Mouse (Mus musculus) embryonic facial prominence, embryonic 12.5 days (tissue): ENCODE data around the gene Acvr1. TPM values are rescaled to one million over a fixed set of nuclear protein-coding genes. Genes with fewer than 3 reads are reported as not detected.
A peak's percentile ranks its signal among the peaks of the same experiment; 100 is the strongest.

Experiments
- ATAC-seq: fragments of 200-750 bp; cut with Nextera tagmentation; 2 replicates; pipeline ENCODE4 v1.8.0; 2017; ENCODE audit not compliant: insufficient number of reproducible peaks, insufficient read depth, low FRiP score, low TSS enrichment
- H3K27ac ChIP-seq: fragments of 300-500 bp; sonication (generic); 2 replicates; pipeline ENCODE4 v1.5.1; 2016; ENCODE audit warnings: mild to moderate bottlenecking
- H3K27me3 ChIP-seq: fragments of 300-500 bp; sonication (generic); 2 replicates; pipeline ENCODE4 v1.6.1; 2016; ENCODE audit warnings: mild to moderate bottlenecking, moderate library complexity
- H3K36me3 ChIP-seq: fragments of 300-500 bp; sonication (generic); 2 replicates; pipeline ENCODE4 v1.6.1; 2016; ENCODE audit warnings: mild to moderate bottlenecking
- H3K4me1 ChIP-seq: fragments of 300-500 bp; sonication (generic); 2 replicates; pipeline ENCODE4 v1.6.1; 2016
- H3K4me2 ChIP-seq: fragments of 300-500 bp; sonication (generic); replicated peaks from 2 replicates; pipeline ENCODE4 v1.6.1; 2016; ENCODE audit warnings: mild to moderate bottlenecking, moderate library complexity
- H3K4me3 ChIP-seq: fragments of 300-500 bp; sonication (generic); 2 replicates; pipeline ENCODE4 v1.5.1; 2016; ENCODE audit warnings: mild to moderate bottlenecking
- H3K9ac ChIP-seq: fragments of 300-500 bp; sonication (generic); 2 replicates; pipeline ENCODE4 v1.6.1; 2016; ENCODE audit warnings: mild to moderate bottlenecking, moderate library complexity
- H3K9me3 ChIP-seq: fragments of 300-500 bp; sonication (generic); 2 replicates; pipeline ENCODE4 v1.6.1; 2016; ENCODE audit warnings: mild to moderate bottlenecking, moderate library complexity
- WGBS: fragments of 180-500 bp; shearing (Covaris S2); methylation state at CpG from one replicate; pipeline ENCODE4 v1.1.7; 2016; 5-methylcytosine and 5-hydroxymethylcytosine counted together
- polyA plus RNA-seq: library from polyadenylated mRNA; unstranded; fragments of >200 nt; fragmentation: Nextera tagmentation; extraction: Ambion mirVana; gene quantifications from 2 replicates; pipeline ENCODE4 v1.2.1, GENCODE M21; 2016

The Acvr1 gene
- polyA plus RNA-seq, 1 experiment from 2014 or later: 7.9 TPM

- ATAC-seq: no peak
- H3K27ac ChIP-seq: no peak overlapping the region
- H3K4me2 ChIP-seq: no peak overlapping the region
- H3K27me3 ChIP-seq: no peaks in the 10 kb centered on the region
- no peaks in the 10 kb centered on the region for H3K36me3 ChIP-seq
- H3K4me3 ChIP-seq: no peak overlapping the region
- no peaks in the 10 kb centered on the region for H3K4me1 ChIP-seq
- H3K9ac ChIP-seq: no peak overlapping the region
- WGBS: 68% methylated on average over 3 of the region's 3 CpGs
- H3K9me3 ChIP-seq: no peaks in the 10 kb centered on the region
These were observed 200.8 kb downstream of the Acvr1 start for GRCm38 (mm10) chr2:58366196-58366595.

- ATAC-seq: no peak
- Histone ChIP-seq H3K4me1 (peaks cover 12% of the 10 kb centered on the region; the same call in 1 of the 2 replicates), H3K9me3 (no peaks in the 10 kb centered on the region), H3K36me3 (no peaks in the 10 kb centered on the region), H3K4me2 (no peak overlapping the region), H3K4me3 (no peak overlapping the region), H3K27ac (no peak overlapping the region), H3K27me3 (peaks cover 17% of the 10 kb centered on the region), H3K9ac (no peak overlapping the region)
- WGBS: 81% methylated on average over 3 of the region's 3 CpGs
These were observed 205.5 kb downstream of the Acvr1 start for GRCm38 (mm10) chr2:58361361-58362046.

- no peak overlapping the region for H3K27ac ChIP-seq
- WGBS: 18% methylated on average over 3 of the region's 3 CpGs
- peak overlapping the region; percentile 100 for H3K4me2 ChIP-seq
- peak overlapping the region; percentile 59 for H3K4me3 ChIP-seq
- peak; percentile 44; the same call in 1 of the 2 replicates for ATAC-seq
- H3K36me3 ChIP-seq: no peaks in the 10 kb centered on the region
- 0 out of 2 replicates have a peak overlapping the region, but pooled peaks have one; percentile 47 for H3K9ac ChIP-seq
- H3K27me3 ChIP-seq: peaks cover 24% of the 10 kb centered on the region
- H3K4me1 ChIP-seq: peaks cover 12% of the 10 kb centered on the region; the same call in 1 of the 2 replicates
- no peaks in the 10 kb centered on the region for H3K9me3 ChIP-seq
These were observed 208.9 kb downstream of the Acvr1 start for GRCm38 (mm10) chr2:58358132-58358460.

GRCm38 (mm10) chr2:58357414-58358131 lies 209.4 kb downstream of the Acvr1 start, which contains the start of gene Acvr1c:
Gene Acvr1c, minus strand, starts transcription at chr2:58357895.
- Histone ChIP-seq H3K9me3 (no peaks in the 10 kb centered on the region), H3K27me3 (peaks cover 24% of the 10 kb centered on the region), H3K4me2 (peak within 1 kb of the TSS; percentile 100), H3K9ac (peak within 1 kb of the TSS; percentile 47), H3K27ac (no peak within 1 kb of the TSS), H3K4me1 (peaks cover 12% of the 10 kb centered on the region; the same call in 1 of the 2 replicates), H3K36me3 (no peaks in the 10 kb centered on the region), H3K4me3 (peak within 1 kb of the TSS; percentile 59)
- ATAC-seq: peak; percentile 64; the same call in 1 of the 2 replicates
- under 1% methylated on average over 60 of the region's 65 CpGs for WGBS

GRCm38 (mm10) chr2:58357068-58357413 lies 209.9 kb downstream of the Acvr1 start:
- ATAC-seq: peak; percentile 45; the same call in 1 of the 2 replicates

GRCm38 (mm10) chr2:58354389-58354788 lies 212.6 kb downstream of the Acvr1 start:
- H3K9me3 ChIP-seq: no peaks in the 10 kb centered on the region
- no peak overlapping the region for H3K4me3 ChIP-seq
- H3K36me3 ChIP-seq: no peaks in the 10 kb centered on the region
- ATAC-seq: no peak
- no peak overlapping the region for H3K4me2 ChIP-seq
- no peak overlapping the region for H3K27ac ChIP-seq
- WGBS: 88% methylated on average over 3 of the region's 3 CpGs
- H3K9ac ChIP-seq: no peak overlapping the region
- H3K27me3 ChIP-seq: peaks cover 24% of the 10 kb centered on the region
- H3K4me1 ChIP-seq: peaks cover 12% of the 10 kb centered on the region; the same call in 1 of the 2 replicates

More at GRCm38 (mm10) chr2:58357068-58357413, 209.9 kb downstream of the Acvr1 start:
- WGBS: under 1% methylated on average over 7 of the region's 7 CpGs
- Histone ChIP-seq H3K27me3 (peaks cover 24% of the 10 kb centered on the region), H3K4me2 (peak overlapping the region; percentile 100), H3K9ac (peak overlapping the region; percentile 47), H3K4me3 (peak overlapping the region; percentile 59), H3K27ac (no peak overlapping the region), H3K9me3 (no peaks in the 10 kb centered on the region), H3K36me3 (no peaks in the 10 kb centered on the region), H3K4me1 (peaks cover 12% of the 10 kb centered on the region; the same call in 1 of the 2 replicates)

GRCm38 (mm10) chr2:58352846-58353245 lies 214.1 kb downstream of the Acvr1 start:
- WGBS: 73% methylated on average over 5 of the region's 5 CpGs
- peaks cover 18% of the 10 kb centered on the region for H3K27me3 ChIP-seq
- H3K36me3 ChIP-seq: no peaks in the 10 kb centered on the region
- no peak overlapping the region for H3K9ac ChIP-seq
- no peak overlapping the region for H3K4me2 ChIP-seq
- no peak for ATAC-seq
- no peak overlapping the region for H3K27ac ChIP-seq
- H3K4me1 ChIP-seq: peaks cover 9% of the 10 kb centered on the region; the same call in 1 of the 2 replicates
- H3K4me3 ChIP-seq: no peak overlapping the region
- no peaks in the 10 kb centered on the region for H3K9me3 ChIP-seq

GRCm38 (mm10) chr2:58350657-58351056 lies 216.3 kb downstream of the Acvr1 start:
- no peak overlapping the region for H3K9ac ChIP-seq
- H3K9me3 ChIP-seq: no peaks in the 10 kb centered on the region
- H3K27ac ChIP-seq: no peak overlapping the region
- no peaks in the 10 kb centered on the region for H3K4me1 ChIP-seq
- 81% methylated on average over 2 of the region's 2 CpGs for WGBS
- no peaks in the 10 kb centered on the region for H3K36me3 ChIP-seq
- ATAC-seq: no peak
- H3K4me3 ChIP-seq: no peak overlapping the region
- no peak overlapping the region for H3K4me2 ChIP-seq
- H3K27me3 ChIP-seq: peaks cover 3% of the 10 kb centered on the region; the same call in 1 of the 2 replicates

Other genes starting within 250 kb of the Acvr1 start
- gene Acvr1c, start 209.3 kb downstream of the Acvr1 start, polyA plus RNA-seq: 0.27 TPM in 2 replicates
- not detected in 2 replicates for gene Gm17409, start 97.0 kb downstream of the Acvr1 start, polyA plus RNA-seq
- 10.8 and 12.9 TPM in 2 replicates for gene Upp2, start 141 bp upstream of the Acvr1 start, polyA plus RNA-seq